Mouse (Mus musculus) heart, adult 8-10 months (tissue): ENCODE data around the gene Acsbg1. TPM values are rescaled to one million over a fixed set of nuclear protein-coding genes. Genes with fewer than 3 reads are reported as not detected.

ENCODE experiments used
- microRNA-seq: library from miRNA; unstranded; fragments of <30 nt; microRNA quantifications from one replicate; pipeline ENCODE4 v1.2.0, GENCODE M21; 2022
- total RNA-seq, 4 experiments: library from RNA; stranded (reverse); gene quantifications; 2 replicates each; pipeline ENCODE4 v1.2.4; 2022

Acsbg1 gene
- total RNA-seq, 4 experiments from 2014 or later = 0.17 to 0.41 (median 0.22) TPM

Small RNA genes lying within 50 kb of the gene (microRNA-seq; reads per million reads assigned to microRNA genes)
- 0.84 reads per million for gene Mir5710

Other genes starting within 250 kb of the Acsbg1 start
- gene Dmxl2, start 160.2 kb downstream of the Acsbg1 start, total RNA-seq = 10 to 100 TPM; 21.8 to 30.1 (median 27.1) TPM
- gene Sh2d7, start 122.9 kb downstream of the Acsbg1 start, total RNA-seq = not detected
- gene Cib2, start 101.7 kb downstream of the Acsbg1 start, total RNA-seq = 1 to 10 TPM; 1.2 to 2.3 (median 1.7) TPM
- 100 to 1,000 TPM; 519 to 556 (median 547) TPM for gene Idh3a, start 75.5 kb downstream of the Acsbg1 start, total RNA-seq
- 10 to 100 TPM; 84.6 to 97.9 (median 92.4) TPM for gene Dnaja4, start 37.0 kb upstream of the Acsbg1 start, total RNA-seq
- 10 to 100 TPM; 27.3 to 32.4 (median 29.6) TPM for gene Wdr61, start 72.6 kb upstream of the Acsbg1 start, total RNA-seq
- not detected for gene Crabp1, start 102.9 kb upstream of the Acsbg1 start, total RNA-seq
- 10 to 100 TPM; 21.1 to 24.7 (median 21.8) TPM for gene Ireb2, start 201.9 kb upstream of the Acsbg1 start, total RNA-seq